Mouse (Mus musculus): Measurements from ENCODE around the gene Fam234a. TPM values are rescaled to one million over a fixed set of nuclear protein-coding genes. Genes with fewer than 3 reads are reported as not detected.

Gene Fam234a
- polyA plus RNA-seq, 1 experiment from 2014 or later, result 35.6 TPM

DNA sequence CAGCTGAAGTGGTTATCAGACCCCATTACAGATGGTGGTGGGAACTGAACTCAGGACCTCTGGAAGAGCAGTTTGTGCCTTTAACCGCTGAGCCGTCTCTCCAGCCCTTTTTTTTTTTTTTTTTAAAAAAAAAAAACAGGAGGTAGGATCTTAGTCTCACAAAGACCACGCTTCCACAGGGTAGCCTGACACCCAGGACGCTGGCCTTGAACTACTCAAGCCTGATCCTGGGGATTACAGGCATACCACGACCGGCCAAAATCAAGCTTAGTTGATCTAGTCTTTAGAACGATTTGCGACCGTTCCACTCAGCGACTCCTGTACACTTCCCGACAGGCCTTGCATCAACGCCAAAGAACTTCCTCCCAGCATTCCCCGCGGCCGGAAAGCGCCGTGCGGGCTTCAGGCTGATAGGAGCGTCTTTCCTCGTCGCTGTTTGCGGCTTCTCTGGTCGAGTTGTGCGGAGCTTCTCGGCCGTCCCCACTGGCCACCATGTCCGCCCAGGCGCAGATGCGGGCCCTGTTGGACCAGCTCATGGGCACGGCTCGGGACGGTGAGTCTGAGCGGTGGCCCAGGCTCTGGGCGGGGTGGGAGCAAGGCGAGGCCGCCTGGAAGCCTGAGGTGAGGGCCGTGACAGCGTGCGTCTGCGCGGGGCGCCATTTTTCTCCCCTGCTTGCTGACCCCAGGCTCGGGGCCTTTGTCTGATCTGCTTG lies 8.7 kb upstream of the Fam234a start, which contains the start of gene Luc7l:
Gene Luc7l, plus strand, starts transcription at position 358 of the 713 bp plus-strand sequence.
- Histone ChIP-seq H3K9me3 (no peaks in the 10 kb centered on the region), H3K4me1 (replicated peaks) (peaks cover 13% of the 10 kb centered on the region), H3K27me3 (no peaks in the 10 kb centered on the region), H3K4me3 (peak within 1 kb of the TSS; percentile 96), H3K27ac (replicated peaks) (peak within 1 kb of the TSS; percentile 99), H3K9ac (peak within 1 kb of the TSS; percentile 96), H3K36me3 (peaks cover 17% of the 10 kb centered on the region), H3K4me2 (peak within 1 kb of the TSS; percentile 75)
- WGBS, result under 1% methylated on average over 43 of the region's 43 CpGs
- ATAC-seq (ENCODE audit: low FRiP score, low read depth), result peak; percentile 96

GRCm38 (mm10) chr17:26251886-26252538 lies 8.0 kb upstream of the Fam234a start:
- Histone ChIP-seq H3K36me3 (peaks cover 11% of the 10 kb centered on the region), H3K4me3 (peak overlapping the region; percentile 96), H3K9me3 (no peaks in the 10 kb centered on the region), H3K27ac (replicated peaks) (peak overlapping the region; percentile 99), H3K27me3 (no peaks in the 10 kb centered on the region), H3K4me2 (peak overlapping the region; percentile 75), H3K9ac (0 out of 2 replicates have a peak overlapping the region, but pooled peaks have one; percentile 96), H3K4me1 (replicated peaks) (peaks cover 13% of the 10 kb centered on the region)
- 57% methylated on average over 4 of the region's 4 CpGs for WGBS
- ATAC-seq (ENCODE audit: low FRiP score, low read depth), result no peak

DNA sequence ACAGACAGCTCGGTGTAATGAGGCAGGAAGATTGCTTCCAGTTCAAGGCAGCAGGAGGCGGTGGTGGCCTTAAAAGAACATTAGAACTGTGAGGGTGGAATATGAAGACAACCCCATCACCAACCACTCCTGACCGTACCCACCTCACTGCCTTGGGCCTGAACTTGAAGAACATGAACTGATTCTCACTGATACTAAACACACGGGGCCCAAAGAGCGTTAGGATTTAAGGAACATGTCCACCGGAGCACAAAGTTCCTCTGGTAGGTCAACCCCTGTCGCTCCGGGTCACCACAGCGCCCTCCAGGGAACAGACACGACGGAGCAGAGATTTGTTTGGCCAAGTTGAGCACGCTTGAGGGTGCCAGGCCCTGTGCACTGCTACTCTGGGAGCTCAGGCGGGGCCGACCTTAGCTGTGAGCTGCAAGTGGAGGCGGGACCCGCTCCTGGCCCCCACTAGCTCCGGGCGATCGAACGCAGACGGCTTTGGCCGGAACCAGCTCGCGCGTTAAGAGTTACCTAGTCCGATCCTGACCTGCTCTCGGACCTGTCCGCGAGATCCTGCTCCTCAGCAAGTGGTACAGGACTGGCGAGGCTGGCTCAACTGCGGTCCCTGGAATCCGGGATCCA lies 456 bp downstream of the Fam234a start:
- Histone ChIP-seq H3K9me3 (no peaks in the 10 kb centered on the region), H3K27me3 (no peaks in the 10 kb centered on the region), H3K9ac (peak overlapping the region; percentile 67), H3K4me2 (peak overlapping the region; percentile 84), H3K36me3 (no peaks in the 10 kb centered on the region), H3K4me3 (peak overlapping the region; percentile 67), H3K27ac (replicated peaks) (peak overlapping the region; percentile 86), H3K4me1 (replicated peaks) (peaks cover 22% of the 10 kb centered on the region)
- under 1% methylated on average over 32 of the region's 32 CpGs for WGBS
- ATAC-seq (ENCODE audit: low FRiP score, low read depth), result peak; percentile 19

- Histone ChIP-seq H3K36me3 (no peaks in the 10 kb centered on the region), H3K9ac (no peak overlapping the region), H3K4me2 (no peak overlapping the region), H3K27ac (replicated peaks) (no peak overlapping the region), H3K27me3 (no peaks in the 10 kb centered on the region), H3K9me3 (no peaks in the 10 kb centered on the region), H3K4me1 (replicated peaks) (peaks cover 22% of the 10 kb centered on the region), H3K4me3 (no peak overlapping the region)
- 85% methylated on average over 6 of the region's 6 CpGs for WGBS
- ATAC-seq (ENCODE audit: low FRiP score, low read depth), result no peak
Measured at GRCm38 (mm10) chr17:26240990-26241389, 3.1 kb downstream of the Fam234a start.

DNA sequence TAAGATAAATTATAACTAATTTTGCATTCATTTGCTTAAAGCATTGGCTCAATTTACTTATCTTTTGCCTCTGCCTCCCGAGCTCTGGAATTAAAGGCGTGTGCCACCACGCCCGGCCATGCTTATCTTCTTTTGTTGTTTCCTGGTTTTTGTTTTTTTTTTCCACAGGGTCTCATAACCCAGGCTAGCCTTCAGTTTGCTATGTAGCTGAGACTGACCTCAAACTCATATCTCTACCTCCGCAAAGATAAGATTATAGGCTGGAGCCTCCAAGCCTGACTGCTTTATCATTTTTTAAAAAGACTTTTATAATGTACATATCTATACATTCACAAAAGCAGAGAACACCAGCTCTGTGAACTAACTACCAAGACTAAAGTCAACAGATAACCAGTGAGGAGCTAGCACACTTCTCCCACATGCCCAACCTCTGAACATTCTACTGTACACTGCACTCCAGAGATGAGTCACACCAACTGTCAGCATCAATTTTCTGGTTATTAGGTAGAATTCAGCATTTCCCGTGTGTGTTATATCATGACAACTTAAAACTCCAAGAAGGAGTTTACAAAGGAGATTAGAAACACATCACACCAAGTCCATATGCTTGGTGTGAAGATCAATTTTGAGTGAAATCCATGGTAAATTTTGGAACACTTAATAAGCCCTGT lies 3.8 kb downstream of the Fam234a start:
- Histone ChIP-seq H3K4me1 (replicated peaks) (peaks cover 27% of the 10 kb centered on the region), H3K27ac (replicated peaks) (no peak overlapping the region), H3K4me2 (no peak overlapping the region), H3K4me3 (no peak overlapping the region), H3K36me3 (no peaks in the 10 kb centered on the region), H3K27me3 (no peaks in the 10 kb centered on the region), H3K9me3 (no peaks in the 10 kb centered on the region), H3K9ac (no peak overlapping the region)
- WGBS, result 89% methylated on average over 6 of the region's 6 CpGs
- no peak for ATAC-seq (ENCODE audit: low FRiP score, low read depth)

DNA sequence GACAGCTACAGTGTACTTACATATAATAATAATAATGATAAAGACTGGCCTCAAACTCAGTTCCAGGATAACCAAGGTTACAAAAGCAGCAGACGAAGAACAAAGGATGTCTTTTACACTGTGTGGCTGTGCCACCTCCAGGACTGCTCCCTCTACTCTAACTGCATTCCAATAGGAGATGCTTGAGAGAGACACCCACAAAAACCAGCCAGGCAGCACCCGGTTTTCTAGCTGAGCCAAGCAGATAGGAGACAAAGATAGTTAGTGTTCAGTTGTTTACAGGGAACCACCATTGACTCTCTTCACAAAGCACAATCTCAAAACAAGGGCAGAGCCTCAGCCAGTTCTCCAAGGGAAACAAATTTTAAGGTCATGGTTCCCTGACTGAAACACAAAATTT lies 4.5 kb downstream of the Fam234a start:
- H3K4me1 ChIP-seq (replicated peaks), result peaks cover 28% of the 10 kb centered on the region
- no peak overlapping the region for H3K27ac ChIP-seq (replicated peaks)
- H3K4me2 ChIP-seq, result no peak overlapping the region
- 72% methylated on average over 2 of the region's 2 CpGs for WGBS
- no peak for ATAC-seq (ENCODE audit: low FRiP score, low read depth)
- H3K36me3 ChIP-seq, result no peaks in the 10 kb centered on the region
- H3K27me3 ChIP-seq, result no peaks in the 10 kb centered on the region
- H3K9me3 ChIP-seq, result no peaks in the 10 kb centered on the region
- no peak overlapping the region for H3K4me3 ChIP-seq
- no peak overlapping the region for H3K9ac ChIP-seq

GRCm38 (mm10) chr17:26237667-26238066 lies 6.4 kb downstream of the Fam234a start:
- no peaks in the 10 kb centered on the region for H3K9me3 ChIP-seq
- 89% methylated on average over 10 of the region's 10 CpGs for WGBS
- no peak for ATAC-seq (ENCODE audit: low FRiP score, low read depth)

GRCm38 (mm10) chr17:26235077-26235815 lies 8.8 kb downstream of the Fam234a start:
- Histone ChIP-seq H3K9ac (no peak overlapping the region), H3K4me3 (no peak overlapping the region), H3K27me3 (no peaks in the 10 kb centered on the region), H3K27ac (replicated peaks) (0 out of 2 replicates have a peak overlapping the region, but pooled peaks have one; percentile 11), H3K4me2 (no peak overlapping the region), H3K9me3 (no peaks in the 10 kb centered on the region), H3K4me1 (replicated peaks) (0 out of 2 replicates have a peak, but pooled peaks cover 8% of the 10 kb centered on the region), H3K36me3 (no peaks in the 10 kb centered on the region)
- no peak for ATAC-seq (ENCODE audit: low FRiP score, low read depth)
- WGBS, result 55% methylated on average over 13 of the region's 13 CpGs

More at GRCm38 (mm10) chr17:26237667-26238066, 6.4 kb downstream of the Fam234a start:
- Histone ChIP-seq H3K9ac (no peak overlapping the region), H3K27me3 (no peaks in the 10 kb centered on the region), H3K4me1 (replicated peaks) (peaks cover 16% of the 10 kb centered on the region), H3K4me3 (no peak overlapping the region), H3K27ac (replicated peaks) (no peak overlapping the region), H3K36me3 (no peaks in the 10 kb centered on the region), H3K4me2 (no peak overlapping the region)

DNA sequence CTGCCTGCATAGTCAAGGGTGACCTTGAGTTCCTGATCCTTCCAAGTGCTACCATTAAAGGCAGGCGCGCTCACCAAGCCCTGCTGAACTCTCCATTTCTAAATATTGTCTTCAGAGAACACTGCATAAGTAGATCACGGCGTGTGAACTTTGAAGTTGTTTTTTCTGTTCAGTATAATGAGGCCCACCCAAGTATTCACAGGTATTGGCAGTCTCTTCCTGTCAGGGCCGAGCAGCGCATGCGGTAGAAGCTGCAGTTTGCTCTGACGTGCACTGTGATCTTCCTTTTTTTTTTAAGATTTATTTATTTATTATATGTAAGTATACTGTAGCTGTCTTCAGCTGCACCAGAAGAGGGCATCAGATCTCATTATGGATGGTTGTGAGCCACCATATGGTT lies 9.7 kb downstream of the Fam234a start:
- no peak for ATAC-seq (ENCODE audit: low FRiP score, low read depth)
- Histone ChIP-seq H3K9ac (no peak overlapping the region), H3K9me3 (no peaks in the 10 kb centered on the region), H3K27me3 (no peaks in the 10 kb centered on the region), H3K4me3 (no peak overlapping the region), H3K36me3 (no peaks in the 10 kb centered on the region), H3K4me1 (replicated peaks) (0 out of 2 replicates have a peak, but pooled peaks cover 8% of the 10 kb centered on the region), H3K27ac (replicated peaks) (no peak overlapping the region), H3K4me2 (no peak overlapping the region)
- 90% methylated on average over 8 of the region's 8 CpGs for WGBS

GRCm38 (mm10) chr17:26232863-26233262 lies 11.2 kb downstream of the Fam234a start:
- Histone ChIP-seq H3K27ac (replicated peaks) (no peak overlapping the region), H3K9me3 (no peaks in the 10 kb centered on the region), H3K9ac (no peak overlapping the region), H3K4me2 (no peak overlapping the region), H3K4me3 (no peak overlapping the region), H3K27me3 (no peaks in the 10 kb centered on the region), H3K36me3 (no peaks in the 10 kb centered on the region), H3K4me1 (replicated peaks) (0 out of 2 replicates have a peak, but pooled peaks cover 8% of the 10 kb centered on the region)
- no peak for ATAC-seq (ENCODE audit: low FRiP score, low read depth)
- 73% methylated on average over 8 of the region's 8 CpGs for WGBS

DNA sequence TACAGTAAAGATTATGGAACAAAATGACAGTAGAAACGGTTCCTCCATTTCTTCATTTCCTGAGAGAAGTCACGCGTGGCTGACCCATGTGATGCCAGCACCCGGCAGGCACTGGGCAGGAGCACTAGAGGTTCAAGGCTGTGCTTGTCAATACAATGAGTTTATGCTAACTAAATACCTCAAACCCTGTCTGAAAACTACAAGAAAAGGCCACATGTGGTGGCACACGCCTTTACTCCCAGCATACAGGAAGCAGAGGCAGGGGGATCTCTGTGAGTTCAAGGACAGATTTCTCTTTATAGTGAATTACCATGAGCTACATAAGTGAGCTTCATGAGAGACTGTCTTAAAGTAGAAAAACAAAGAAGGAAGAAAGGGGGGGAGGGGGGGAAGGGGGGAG lies 12.9 kb downstream of the Fam234a start:
- no peak overlapping the region for H3K9ac ChIP-seq
- H3K27ac ChIP-seq (replicated peaks), result no peak overlapping the region
- H3K4me1 ChIP-seq (replicated peaks), result 0 out of 2 replicates have a peak, but pooled peaks cover 8% of the 10 kb centered on the region
- no peak for ATAC-seq (ENCODE audit: low FRiP score, low read depth)
- no peaks in the 10 kb centered on the region for H3K27me3 ChIP-seq
- no peak overlapping the region for H3K4me3 ChIP-seq
- H3K36me3 ChIP-seq, result no peaks in the 10 kb centered on the region
- H3K9me3 ChIP-seq, result no peaks in the 10 kb centered on the region
- WGBS, result 91% methylated on average over 5 of the region's 5 CpGs
- H3K4me2 ChIP-seq, result no peak overlapping the region

Measured in hindbrain, embryonic 15.5 days (tissue).